Mouse (Mus musculus): ENCODE results near the gene Ankdd1b. TPM values are rescaled to one million over a fixed set of nuclear protein-coding genes. Genes with fewer than 3 reads are reported as not detected.

Ankdd1b gene
- not detected in 2 replicates for polyA plus RNA-seq (2012; ENCODE audit: low replicate concordance)

DNA sequence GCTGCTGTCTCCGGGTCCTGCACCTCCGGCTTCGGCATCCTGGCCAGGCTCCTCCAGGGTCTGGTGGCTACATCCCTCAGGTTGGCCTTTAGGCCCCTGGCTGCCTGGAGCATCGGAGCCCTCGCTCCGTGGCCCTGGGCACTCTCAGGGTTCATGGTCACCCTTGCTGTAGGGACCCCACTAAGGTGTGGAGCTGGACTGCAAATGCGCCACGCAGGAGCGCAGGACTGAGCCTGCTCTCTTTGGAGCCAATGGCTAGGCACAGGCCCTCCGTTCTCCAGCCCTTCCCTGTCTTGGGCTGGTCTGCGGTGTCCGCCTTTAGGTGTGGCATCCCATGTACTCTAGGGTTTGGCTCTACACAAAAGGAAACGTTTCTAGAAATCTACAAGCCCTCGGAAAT lies at the start of gene Ankdd1b:
Gene Ankdd1b (minus strand): TSS at position 242 of the 400 bp plus-strand sequence.

DNA sequence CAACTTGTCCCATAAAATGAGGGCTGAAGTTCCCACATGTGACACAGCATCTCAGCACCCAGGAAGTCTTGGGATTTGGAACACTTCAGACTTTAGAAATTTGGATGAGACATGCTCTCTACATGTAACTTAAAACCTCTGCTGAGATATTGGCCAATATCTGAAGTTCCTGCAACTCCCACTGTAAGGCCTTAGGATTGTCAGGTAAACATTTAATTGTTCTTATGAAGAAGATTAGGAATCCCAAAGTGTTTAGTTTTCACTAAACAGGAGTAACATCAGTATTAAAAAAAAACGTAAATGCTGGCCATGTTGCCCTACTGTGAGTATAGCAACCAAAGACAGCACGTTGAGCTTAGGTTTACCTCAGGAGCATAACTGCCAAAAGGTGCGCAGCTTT lies 19.4 kb upstream of the Ankdd1b start, which contains the start of gene Gm17622:
Gene Gm17622 (plus strand): TSS at position 301 of the 400 bp plus-strand sequence.

DNA sequence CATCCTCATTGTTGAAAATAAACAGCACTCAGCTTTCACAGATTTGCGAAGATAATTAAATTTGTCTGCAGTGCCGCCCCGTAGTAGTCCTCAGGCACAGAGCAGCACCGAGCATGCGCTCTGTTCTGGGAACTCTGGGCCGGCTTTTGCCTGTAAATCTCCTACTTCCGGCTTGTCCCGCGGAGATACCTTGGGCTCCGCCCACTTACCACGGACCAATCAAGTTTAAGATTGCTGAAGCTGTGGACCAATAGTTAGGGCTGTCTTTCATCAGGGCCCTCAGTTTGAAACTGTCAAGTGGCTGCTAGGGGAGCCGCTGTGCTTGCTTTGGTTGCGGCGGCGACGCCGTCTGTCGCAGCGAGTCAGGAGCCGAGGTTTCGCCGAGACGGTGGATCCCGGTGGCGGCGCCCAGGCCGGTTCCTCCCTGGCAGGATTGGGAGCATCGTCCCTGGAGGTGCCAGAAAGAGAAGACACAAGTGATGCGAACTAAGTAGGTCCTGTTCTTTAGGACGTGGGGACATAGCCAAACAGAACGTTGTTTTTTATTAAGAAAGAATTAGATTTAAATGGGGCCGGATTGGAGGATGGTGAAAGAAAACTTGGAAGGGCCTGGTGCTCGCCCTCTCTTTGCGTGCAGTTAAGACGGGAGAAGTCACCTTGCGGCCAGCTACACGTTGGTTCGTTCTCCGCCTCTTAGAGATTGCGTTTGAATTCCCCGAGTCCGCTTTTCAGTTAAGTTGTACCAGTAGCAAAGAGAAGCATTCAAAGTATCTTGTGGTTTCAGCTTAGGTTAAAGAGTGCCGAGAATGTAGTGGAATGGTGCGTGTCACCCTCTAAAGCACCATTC lies 82.7 kb downstream of the Ankdd1b start, which contains the start of gene Poc5:
Gene Poc5 (plus strand): TSS at position 253 of the 847 bp plus-strand sequence.

Other genes with a start within 250 kb of the Ankdd1b start
- 4.3 and 5.2 TPM in 2 replicates for gene Poc5, start 82.9 kb downstream of the Ankdd1b start, polyA plus RNA-seq (2012; ENCODE audit: low replicate concordance)
- not detected in 2 replicates for gene Gm17622, start 19.5 kb upstream of the Ankdd1b start, polyA plus RNA-seq (2012; ENCODE audit: low replicate concordance)
- 0.24 TPM in 1 of 2 replicates, not detected in the other for gene Polk, start 71.4 kb upstream of the Ankdd1b start, polyA plus RNA-seq (2012; ENCODE audit: low replicate concordance)
- gene Col4a3bp, start 71.4 kb upstream of the Ankdd1b start, polyA plus RNA-seq (2012; ENCODE audit: low replicate concordance) = 9.5 and 28.5 TPM in 2 replicates
- gene Hmgcr, start 199.7 kb upstream of the Ankdd1b start, polyA plus RNA-seq (2012; ENCODE audit: low replicate concordance) = 1.4 and 4.3 TPM in 2 replicates